Mouse (Mus musculus) gastrocnemius, adult 8-10 months (tissue): Measurements from ENCODE around the gene Tmem72. TPM values are rescaled to one million over a fixed set of nuclear protein-coding genes. Genes with fewer than 3 reads are reported as not detected.

Experiments used
- DNase-seq, 2 experiments: peaks; one replicate each; pipeline ENCODE4 v3.0.0; 2022; ENCODE audit warnings: low spot score in 2 of 2
- total RNA-seq, 4 experiments: library from RNA; stranded (reverse); gene quantifications; 2 replicates each; pipeline ENCODE4 v1.2.4; 2022

Gene Tmem72
- total RNA-seq = under 1 TPM in 2 of 4 experiments, not detected in 2; 0.02 to 0.03 TPM

DNA sequence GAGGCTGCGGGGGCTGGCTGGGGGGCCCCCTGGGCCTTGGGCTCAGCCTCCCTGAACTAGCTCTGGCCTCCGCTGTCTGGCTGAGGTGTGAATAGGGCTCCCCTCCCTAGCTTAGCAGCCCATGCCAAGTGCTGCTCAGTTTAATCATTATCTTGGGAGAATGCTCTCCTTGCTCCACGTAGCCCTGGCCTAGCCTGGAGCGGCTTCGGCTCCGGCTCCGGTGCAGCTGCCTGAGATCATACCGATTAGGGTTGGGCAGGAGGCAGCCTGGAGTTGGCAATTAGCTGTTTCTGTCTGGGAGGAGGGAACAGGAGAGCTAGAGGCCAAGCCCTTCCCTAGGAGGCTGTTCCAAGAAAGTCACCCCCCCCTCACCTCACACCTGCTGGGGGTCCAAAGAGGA is at the start of gene Tmem72:
Gene Tmem72 (minus strand): TSS at position 248 of the 400 bp plus-strand sequence.
- no peak for DNase-seq

- no peak for DNase-seq
These were observed 47.8 kb upstream of the Tmem72 start for GRCm38 (mm10) chr6:116764524-116764923.

DNA sequence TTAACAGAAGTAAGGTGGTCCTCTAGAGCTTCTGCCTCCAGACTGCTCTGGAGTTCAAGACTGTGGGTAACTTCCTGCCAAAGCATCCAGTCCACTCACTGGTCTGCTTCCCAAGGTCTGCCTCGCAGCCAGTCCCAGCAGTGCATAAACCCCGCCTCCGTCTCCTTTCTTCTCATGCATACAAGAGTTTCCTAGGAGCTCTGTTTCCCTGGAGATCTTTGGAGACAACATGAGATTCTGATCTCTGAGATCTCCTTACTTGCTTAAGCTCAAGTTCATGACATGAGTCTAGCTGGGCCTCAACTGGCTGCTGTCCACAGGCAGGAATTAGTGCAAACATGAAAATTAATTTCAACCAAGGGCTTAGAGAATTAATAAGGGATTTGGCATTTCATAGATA is 45.6 kb upstream of the Tmem72 start:
- no peak for DNase-seq

- DNase-seq = no peak
These were observed 43.5 kb upstream of the Tmem72 start for GRCm38 (mm10) chr6:116760181-116760580.

DNA sequence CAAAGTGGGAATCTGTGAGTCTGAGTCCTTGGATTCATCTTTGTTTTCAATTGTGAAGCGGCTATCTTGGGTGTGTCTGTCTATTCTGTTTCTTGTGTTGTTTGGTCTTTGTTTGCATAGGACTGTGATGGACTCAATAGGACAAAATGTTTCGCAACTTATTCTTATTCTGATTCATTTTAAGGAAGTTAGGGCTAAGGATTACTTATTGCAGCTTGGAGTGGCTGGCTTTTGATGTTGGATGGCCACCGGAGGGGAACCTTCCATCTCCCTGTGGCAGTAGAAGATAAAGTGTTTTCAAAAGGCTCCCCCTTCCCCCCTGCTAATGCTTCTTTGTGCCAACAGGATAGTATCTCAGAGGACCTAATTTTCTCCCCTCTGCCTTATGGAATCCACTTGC is 39.7 kb upstream of the Tmem72 start:
- no peak for DNase-seq

DNA sequence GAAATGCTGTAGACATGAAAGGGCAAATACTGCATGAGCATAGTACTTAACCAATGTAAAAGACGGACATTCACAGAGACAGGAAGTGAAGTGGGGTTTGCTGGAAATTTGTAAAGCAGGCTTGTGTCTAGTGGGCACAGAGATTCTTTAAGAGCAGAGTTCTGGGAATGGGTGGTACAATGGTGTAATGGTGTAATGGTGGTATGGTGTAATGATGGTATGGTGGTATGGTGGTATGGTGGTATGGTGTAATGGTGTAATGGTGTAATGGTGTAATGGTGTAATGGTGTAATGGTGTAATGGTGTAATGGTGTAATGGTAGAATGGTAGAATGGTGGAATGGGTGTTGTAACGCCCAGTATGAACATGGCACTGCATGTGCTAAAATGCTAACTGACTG is 21.3 kb upstream of the Tmem72 start:
- no peak for DNase-seq

GRCm38 (mm10) chr6:116735361-116735760 is 18.6 kb upstream of the Tmem72 start:
- DNase-seq = no peak

DNA sequence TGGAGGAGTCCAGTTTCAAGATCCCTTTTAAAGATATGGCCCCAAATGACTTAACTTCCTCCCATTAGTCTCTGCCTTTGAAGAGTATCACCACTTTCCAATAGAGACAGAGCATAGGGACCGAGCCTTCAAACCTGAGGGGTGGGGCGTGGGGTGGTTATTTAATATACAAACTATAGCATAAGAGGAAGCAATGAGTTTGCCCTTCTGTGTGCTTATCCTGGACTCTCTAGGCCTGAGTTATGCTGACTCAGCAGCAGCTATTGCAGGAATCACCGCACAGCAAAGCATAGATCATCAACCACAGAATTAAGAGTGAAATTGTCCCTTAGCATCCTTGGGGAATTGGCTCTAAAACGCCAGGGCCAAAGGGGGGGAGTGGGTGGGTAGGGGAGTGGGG is 16.9 kb upstream of the Tmem72 start:
- no peak for DNase-seq

DNA sequence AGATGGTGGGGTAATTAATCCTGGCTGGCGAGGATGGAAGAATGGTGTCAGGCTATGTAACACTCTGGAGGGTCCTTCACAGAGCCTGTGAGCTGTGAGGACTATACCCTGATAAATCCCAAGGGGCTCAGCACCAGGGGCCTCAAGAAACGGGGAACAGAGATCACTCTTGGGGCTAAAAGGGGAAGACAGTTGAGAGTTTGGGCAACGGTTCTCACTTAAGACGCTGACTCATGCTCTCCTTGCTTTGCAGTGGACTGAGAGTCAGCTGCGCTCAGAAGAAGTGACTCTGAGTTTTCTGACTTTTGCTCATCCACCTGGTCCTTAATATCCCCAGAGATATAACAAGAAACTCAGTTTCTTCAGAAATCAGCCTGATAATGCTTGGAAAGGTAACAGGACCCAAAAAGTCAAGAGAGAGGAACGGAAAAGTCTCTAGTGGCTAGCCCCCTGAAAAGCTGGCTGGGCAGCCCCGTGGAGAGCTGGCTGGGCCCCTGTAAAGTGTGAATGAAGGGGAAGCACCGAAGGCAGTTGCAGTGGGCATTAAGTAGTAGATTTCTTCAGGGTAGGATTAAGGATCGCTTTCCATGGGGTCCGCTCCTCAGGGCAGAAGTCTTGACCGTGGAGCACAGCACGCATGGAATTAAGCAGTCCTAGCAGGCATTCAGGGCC is 7.9 kb upstream of the Tmem72 start:
- no peak for DNase-seq

- no peak for DNase-seq
These were observed 2.2 kb upstream of the Tmem72 start for GRCm38 (mm10) chr6:116718920-116719319.

DNA sequence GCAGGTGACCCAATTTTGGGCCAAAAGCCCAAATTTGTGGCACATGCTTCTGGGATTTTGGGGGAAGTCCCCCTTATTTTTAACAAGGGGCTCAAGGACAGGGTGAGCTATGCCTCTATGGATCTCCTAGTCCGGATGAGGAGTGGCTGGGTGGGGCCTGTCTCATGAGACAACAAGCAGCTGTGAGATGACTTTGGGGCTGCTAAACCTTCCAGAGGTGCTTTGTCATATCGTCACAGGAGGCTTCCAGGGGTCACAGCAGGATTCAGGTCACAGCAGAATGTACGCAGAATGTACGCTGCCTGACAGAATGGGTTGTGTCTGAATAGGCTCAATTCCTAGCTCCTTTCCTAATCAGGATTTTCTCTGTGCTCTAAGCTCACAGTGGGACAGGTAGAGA is 1.6 kb upstream of the Tmem72 start:
- no peak for DNase-seq

- no peak for DNase-seq
These were observed 1.1 kb upstream of the Tmem72 start for GRCm38 (mm10) chr6:116717851-116718250.

DNA sequence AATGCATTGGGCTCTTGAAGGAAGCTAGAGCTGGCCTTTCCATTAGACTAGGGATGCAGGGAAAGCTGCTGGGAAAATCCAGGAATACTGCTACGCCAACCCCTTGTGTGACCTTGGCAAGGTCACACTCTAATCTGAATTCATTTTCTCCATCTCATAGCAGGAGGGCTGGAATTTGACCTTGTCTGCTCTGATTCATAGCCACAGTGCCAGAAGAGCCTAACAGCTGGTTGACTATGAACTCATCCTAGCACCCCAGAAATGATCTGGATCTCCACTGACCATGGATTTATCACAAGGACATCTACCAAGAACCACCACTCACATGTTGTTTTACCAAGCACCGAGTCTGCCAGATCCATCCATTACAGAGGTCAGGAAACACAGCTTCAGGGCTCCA is 1.5 kb downstream of the Tmem72 start:
- no peak for DNase-seq

DNA sequence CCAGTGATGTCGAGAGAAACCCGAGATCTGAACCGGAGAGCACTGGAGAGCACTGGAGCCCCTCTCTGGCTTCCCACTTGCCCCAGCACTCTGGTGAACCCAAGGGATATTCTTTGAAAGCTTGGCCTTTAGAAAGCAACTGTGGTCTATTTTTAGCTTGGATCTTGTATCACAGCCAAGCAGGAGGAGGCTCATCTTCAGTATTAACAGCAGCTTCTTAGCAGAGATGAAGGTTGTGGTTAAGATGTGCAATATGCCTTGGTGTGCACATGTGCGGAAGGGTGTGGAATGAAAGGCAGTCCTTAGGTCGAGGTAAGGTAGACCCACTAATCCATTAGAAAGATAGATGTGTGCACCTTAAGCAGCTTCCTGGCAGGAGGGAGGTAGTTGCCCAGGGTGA is 2.1 kb downstream of the Tmem72 start:
- DNase-seq = no peak

GRCm38 (mm10) chr6:116713966-116714365 is 2.7 kb downstream of the Tmem72 start:
- no peak for DNase-seq

- DNase-seq = no peak
These were observed 4.2 kb downstream of the Tmem72 start for GRCm38 (mm10) chr6:116712503-116712902.

GRCm38 (mm10) chr6:116712062-116712461 is 4.7 kb downstream of the Tmem72 start:
- DNase-seq = no peak

DNA sequence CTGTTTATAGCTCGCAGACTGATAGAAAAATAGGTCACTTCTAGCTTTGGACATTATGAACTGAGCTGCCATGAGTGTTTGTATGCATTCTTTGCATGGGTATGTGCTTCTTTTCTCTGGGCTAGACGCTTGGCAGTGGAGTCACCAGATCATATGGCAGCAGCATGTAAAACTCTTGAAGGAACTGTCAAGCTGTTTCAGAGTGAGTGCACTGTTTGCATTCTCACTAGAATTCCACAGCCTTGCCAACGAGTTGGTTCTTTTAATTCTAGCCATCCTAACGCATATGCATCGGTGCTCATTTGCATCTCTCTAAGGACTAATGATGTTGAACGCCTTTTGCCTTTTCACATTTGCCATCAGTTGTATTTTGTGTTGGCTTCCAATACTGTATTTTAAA is 12.4 kb downstream of the Tmem72 start:
- DNase-seq = no peak

DNA sequence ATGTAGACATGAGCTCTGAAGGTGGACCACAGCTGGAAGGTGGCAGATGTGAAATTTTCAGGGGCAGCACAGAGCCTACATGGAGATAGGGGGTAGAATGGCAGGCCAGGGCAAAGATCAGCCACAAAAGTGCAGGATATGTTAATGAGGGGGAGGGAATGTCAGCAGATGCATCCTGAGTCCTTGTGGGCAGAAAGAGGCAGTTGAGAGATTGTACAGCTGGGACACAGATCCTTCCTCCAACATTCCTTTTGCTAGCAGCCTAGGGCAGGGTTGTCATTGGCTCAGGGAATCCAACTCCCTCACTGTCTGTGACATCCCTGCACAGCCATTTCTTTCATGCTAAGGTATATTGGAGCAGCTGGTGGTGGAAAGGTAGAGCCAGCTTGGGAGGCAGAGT is 15.9 kb downstream of the Tmem72 start:
- no peak for DNase-seq

DNA sequence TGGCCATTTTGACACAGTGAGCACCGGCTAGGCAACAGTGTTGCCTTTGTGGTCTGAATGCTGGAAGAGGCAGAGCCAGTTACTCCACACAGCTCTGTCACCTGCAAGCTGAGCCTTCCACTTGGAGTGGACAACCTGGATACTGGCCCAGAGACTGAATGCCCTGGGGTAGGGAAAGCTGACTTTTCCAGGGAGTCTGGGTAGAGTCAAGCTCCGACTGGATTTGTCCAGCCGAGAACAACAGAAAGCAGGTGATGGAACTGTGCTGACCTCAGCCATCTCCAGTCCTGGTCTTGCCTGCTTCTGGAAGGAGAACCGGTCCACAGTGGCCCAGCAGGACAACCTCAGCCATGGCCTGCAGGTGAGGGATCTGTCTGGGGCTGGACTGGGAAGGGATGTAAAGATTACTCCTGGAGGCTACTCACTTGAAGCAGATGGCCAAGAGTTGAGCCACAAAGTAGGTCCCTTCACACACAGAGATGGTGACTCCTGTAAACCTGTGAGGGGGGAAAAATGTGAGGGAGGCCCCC is 18.8 kb downstream of the Tmem72 start:
- DNase-seq = no peak

GRCm38 (mm10) chr6:116697413-116697812 is 19.3 kb downstream of the Tmem72 start:
- DNase-seq = no peak

DNA sequence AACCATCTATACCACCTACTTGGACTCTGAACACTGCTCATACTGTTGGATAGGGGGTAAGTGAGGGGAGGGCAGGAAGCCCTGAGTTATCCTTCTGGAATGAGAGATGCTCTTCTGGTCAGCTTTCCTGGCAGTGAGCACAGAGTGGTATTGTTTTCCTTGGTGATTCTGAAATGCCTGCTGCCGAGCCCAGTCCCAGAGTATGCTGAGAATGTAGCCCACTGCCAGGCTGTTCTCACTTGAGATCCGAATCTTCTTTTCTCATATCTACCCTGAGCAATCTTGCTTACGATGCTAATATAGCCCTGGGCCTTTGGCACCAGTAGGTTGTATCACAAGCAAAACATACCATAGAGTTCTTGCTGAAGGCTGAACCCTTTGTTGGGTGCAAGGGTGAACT is 22.4 kb downstream of the Tmem72 start:
- DNase-seq = no peak

GRCm38 (mm10) chr6:116693639-116694038 is 23.1 kb downstream of the Tmem72 start:
- no peak for DNase-seq

GRCm38 (mm10) chr6:116682317-116682716 is 34.4 kb downstream of the Tmem72 start:
- DNase-seq = peak in 1 of 2 experiments; percentile 42
